Mouse (Mus musculus) CH12.LX (cell line): ENCODE data around the gene Hnrnpa0. TPM values are rescaled to one million over a fixed set of nuclear protein-coding genes. Genes with fewer than 3 reads are reported as not detected.

Experiments used
- DNase-seq: peaks from one replicate; pipeline ENCODE4 v3.0.0-alpha.2; 2013; ENCODE audit errors: extremely low read depth
- H3K27ac ChIP-seq: 2 replicates; pipeline ENCODE4 v1.5.1; 2012; ENCODE audit warnings: low read depth, mild to moderate bottlenecking, control low read depth, moderate library complexity; ENCODE audit not compliant: insufficient read depth
- H3K27me3 ChIP-seq: replicated peaks from 2 replicates; pipeline ENCODE3; 2012; ENCODE audit warnings: inconsistent platforms
- H3K36me3 ChIP-seq, 2 experiments: replicated peaks in 1 of 2; 2 replicates each; pipeline versions ENCODE3 to v1.6.1; 2012; ENCODE audit warnings: inconsistent platforms in 1 of 2, low read length in 1 of 2, mild to moderate bottlenecking in 1 of 2, mixed read lengths in 1 of 2, moderate library complexity in 1 of 2; ENCODE audit not compliant: control insufficient read depth in 1 of 2, insufficient read depth in 1 of 2
- H3K4me1 ChIP-seq, 2 experiments: 2 replicates each; pipeline ENCODE4 v1.6.1; 2012; ENCODE audit warnings: inconsistent platforms in 1 of 2, moderate library complexity in 1 of 2; ENCODE audit not compliant: insufficient read depth in 2 of 2, control insufficient read depth in 1 of 2
- H3K4me2 ChIP-seq: 2 replicates; pipeline ENCODE4 v1.6.1; 2012; ENCODE audit warnings: low read depth, mild to moderate bottlenecking, control low read depth; ENCODE audit not compliant: poor library complexity, insufficient read depth, severe bottlenecking
- H3K4me3 ChIP-seq, 3 experiments: fragments of 150-350 bp in 1 of 3; sonication (generic) in 1 of 3; replicated peaks in 1 of 3; 2 replicates each; pipeline versions ENCODE3 to v1.5.1; 2011 to 2012; ENCODE audit warnings: low read depth in 2 of 3, low read length in 2 of 3, mild to moderate bottlenecking in 2 of 3, moderate library complexity in 2 of 3, control low read depth in 1 of 3, improper control_type of control experiment in 1 of 3, inconsistent platforms in 1 of 3, mixed read lengths in 1 of 3; ENCODE audit not compliant: poor library complexity in 1 of 3
- H3K79me2 ChIP-seq: replicated peaks from 2 replicates; pipeline ENCODE4 v1.6.1; 2012; ENCODE audit warnings: mild to moderate bottlenecking, moderate library complexity; ENCODE audit not compliant: control insufficient read depth, poor library complexity, insufficient read depth, severe bottlenecking; ENCODE audit errors: extremely low read depth
- H3K9ac ChIP-seq: 2 replicates; pipeline ENCODE4 v1.6.1; 2012; ENCODE audit warnings: low read depth, mild to moderate bottlenecking, control low read depth, moderate library complexity; ENCODE audit not compliant: insufficient read depth
- H3K9me3 ChIP-seq: replicated peaks from 2 replicates; pipeline ENCODE3; 2012; ENCODE audit warnings: low read length, inconsistent platforms, mixed read lengths
- BHLHE40 ChIP-seq: IDR thresholded peaks from 2 replicates; pipeline ENCODE4 v1.6.1; 2011; ENCODE audit warnings: mild to moderate bottlenecking, low read depth, low read length, improper control_type of control experiment
- CHD1 ChIP-seq: IDR thresholded peaks from 2 replicates; pipeline ENCODE4 v1.6.1; 2012; ENCODE audit warnings: low read depth, low read length, improper control_type of control experiment, inconsistent platforms
- CHD2 ChIP-seq: IDR thresholded peaks from 2 replicates; pipeline ENCODE4 v1.6.1; 2011; ENCODE audit warnings: low read length, improper control_type of control experiment
- E2F4 ChIP-seq: IDR thresholded peaks from 2 replicates; pipeline ENCODE4 v1.6.1; 2011; ENCODE audit warnings: low read depth, low read length, improper control_type of control experiment; ENCODE audit not compliant: insufficient replicate concordance
- EP300 ChIP-seq: IDR thresholded peaks from 2 replicates; pipeline ENCODE4 v1.6.1; 2011; ENCODE audit warnings: low read length, improper control_type of control experiment
- ETS1 ChIP-seq: conservative IDR thresholded peaks from 2 replicates; pipeline ENCODE4 v1.6.1; 2012; ENCODE audit warnings: low read depth, mild to moderate bottlenecking, inconsistent platforms, low read length, improper control_type of control experiment, moderate library complexity
- GABPA ChIP-seq: IDR thresholded peaks from 2 replicates; pipeline ENCODE4 v1.6.1; 2012; ENCODE audit warnings: low read depth, low read length, improper control_type of control experiment, inconsistent platforms; ENCODE audit not compliant: insufficient replicate concordance
- HCFC1 ChIP-seq: IDR thresholded peaks from 2 replicates; pipeline ENCODE4 v1.6.1; 2012; ENCODE audit warnings: low read depth, mild to moderate bottlenecking, inconsistent platforms, low read length, improper control_type of control experiment
- IRF4 ChIP-seq: IDR thresholded peaks from 2 replicates; pipeline ENCODE4 v1.6.1; 2014; ENCODE audit warnings: low read depth, mild to moderate bottlenecking, inconsistent platforms, low read length, improper control_type of control experiment
- JUN ChIP-seq: IDR thresholded peaks from 2 replicates; pipeline ENCODE4 v1.6.1; 2011; ENCODE audit warnings: low read depth, mild to moderate bottlenecking, low read length, improper control_type of control experiment, moderate library complexity; ENCODE audit not compliant: insufficient read depth
- MAX ChIP-seq: IDR thresholded peaks from 2 replicates; pipeline ENCODE4 v1.6.1; 2011; ENCODE audit warnings: low read length, improper control_type of control experiment
- NELFE ChIP-seq: IDR thresholded peaks from 2 replicates; pipeline ENCODE4 v1.6.1; 2011; ENCODE audit warnings: low read depth, low read length, improper control_type of control experiment
- POLR2A ChIP-seq: IDR thresholded peaks from 2 replicates; pipeline ENCODE4 v1.6.1; 2011; ENCODE audit warnings: low read depth, mild to moderate bottlenecking, improper control_type of control experiment, low read length
- SIN3A ChIP-seq: IDR thresholded peaks from 2 replicates; pipeline ENCODE4 v1.6.1; 2012; ENCODE audit warnings: low read length, improper control_type of control experiment, inconsistent platforms
- SMC3 ChIP-seq: IDR thresholded peaks from 2 replicates; pipeline ENCODE4 v1.6.1; 2011; ENCODE audit warnings: low read depth, low read length, improper control_type of control experiment
- TCF12 ChIP-seq: IDR thresholded peaks from 2 replicates; pipeline ENCODE4 v1.6.1; 2014; ENCODE audit warnings: low read depth, mild to moderate bottlenecking, inconsistent platforms, low read length, improper control_type of control experiment
- USF1 ChIP-seq: IDR thresholded peaks from 2 replicates; pipeline ENCODE4 v1.6.1; 2014; ENCODE audit warnings: low read depth, mild to moderate bottlenecking, inconsistent platforms, low read length, improper control_type of control experiment
- ZC3H11A ChIP-seq: IDR thresholded peaks from 2 replicates; pipeline ENCODE4 v1.6.1; 2012; ENCODE audit warnings: low read depth, mild to moderate bottlenecking, inconsistent platforms, low read length, improper control_type of control experiment
- ZNF384 ChIP-seq: IDR thresholded peaks from 2 replicates; pipeline ENCODE4 v1.6.1; 2012; ENCODE audit warnings: low read depth, low read length, improper control_type of control experiment, inconsistent platforms
- dilution Hi-C: fragments of 300-500 bp; cut with MboI; formaldehyde crosslinking; loops from 2 replicates; pipeline ENCODE4 v1.14.3; 2020; ENCODE audit warnings: low sequenced_read_pairs; ENCODE audit not compliant: extremely low pct_unique_long_range_greater_than_20kb, extremely low pct_ligation_motif_present
- in situ Hi-C: fragments of 300-500 bp; cut with MboI; formaldehyde crosslinking; loops from 3 replicates; pipeline ENCODE4 v1.14.3; 2019; ENCODE audit warnings: low sequenced_read_pairs, low pct_ligation_motif_present, low pct_unique_long_range_greater_than_20kb, mixed read lengths
- polyA plus RNA-seq: library from polyadenylated mRNA; unstranded; fragments of >175 nt; gene quantifications from 2 replicates; pipeline ENCODE4 v1.2.1, GENCODE M21; 2012; ENCODE audit warnings: low read depth; ENCODE audit not compliant: insufficient read length
- total RNA-seq, 2 experiments: library from RNA; depleted of rRNA; stranded (reverse); fragments of 300-350 nt in 1 of 2; fragments of >200 nt in 1 of 2; gene quantifications; 2 replicates each; pipeline ENCODE4 v1.2.3; 2012 to 2014

Hnrnpa0 gene
- total and polyA plus RNA-seq, 3 experiments: 104 to 139 (median 126) TPM

DNA sequence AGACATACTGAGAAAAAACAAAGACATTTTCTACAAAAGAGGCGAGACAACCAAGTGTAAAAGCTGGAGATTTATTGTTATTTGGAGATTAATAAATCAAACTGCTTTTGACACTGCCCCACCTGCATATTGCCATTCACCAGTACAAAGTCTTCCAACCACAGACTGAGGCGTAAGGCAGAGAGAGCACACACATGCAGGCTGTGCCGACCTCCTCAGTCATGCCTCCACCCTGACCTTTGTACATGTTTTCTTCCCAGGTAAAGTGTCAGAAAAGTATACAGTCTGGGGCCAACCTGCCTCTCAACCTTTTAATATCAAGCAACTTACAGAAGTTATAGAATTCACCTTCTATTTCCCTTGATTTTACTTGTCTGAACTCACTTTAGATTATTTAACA, 47.7 kb upstream of the Hnrnpa0 start:
- dilution Hi-C loops: no loop called here
- H3K4me3 ChIP-seq: no peak overlapping the region
- H3K27me3 ChIP-seq: no peaks in the 10 kb centered on the region
- H3K4me1 ChIP-seq: no peaks in the 10 kb centered on the region
- H3K36me3 ChIP-seq: peaks cover 50 to 89% of the 10 kb centered on the region in 2 experiments
- no peak overlapping the region for H3K4me2 ChIP-seq
- H3K9me3 ChIP-seq: no peaks in the 10 kb centered on the region
- TF ChIP-seq SMC3 (no peak), CHD2 (no peak), HCFC1 (no peak), GABPA (no peak), IRF4 (no peak), NELFE (no peak), EP300 (no peak), SIN3A (no peak), E2F4 (no peak), JUN (no peak), BHLHE40 (no peak), POLR2A (no peak), ZNF384 (no peak), TCF12 (no peak)
- TF ChIP-seq, all 38 proteins: peak for 0
- Histone ChIP-seq H3K9ac (no peak overlapping the region), H3K27ac (no peak overlapping the region), H3K79me2 (no peaks in the 10 kb centered on the region)
- no peak for DNase-seq
- in situ Hi-C loops: no loop called here

DNA sequence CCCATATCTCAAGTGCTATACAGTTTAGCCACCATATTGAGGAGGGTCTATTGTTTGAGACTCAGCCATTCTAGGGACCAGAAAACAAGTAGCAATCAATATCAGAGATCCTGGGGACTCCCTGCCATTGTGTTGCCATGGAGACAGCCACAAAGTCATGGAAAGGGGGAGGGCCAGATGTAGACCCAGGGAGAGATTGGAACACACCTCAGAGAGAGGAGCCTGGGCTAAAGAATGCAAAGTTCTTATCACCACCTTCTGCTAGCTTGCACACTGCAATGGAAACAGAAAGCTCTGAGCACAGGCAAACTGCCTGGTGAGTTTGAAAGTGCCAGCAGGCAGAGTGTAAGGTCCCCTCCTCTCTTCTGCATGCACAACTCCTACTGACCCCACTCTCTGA, 39.8 kb upstream of the Hnrnpa0 start:
- DNase-seq: no peak
- H3K36me3 ChIP-seq: peaks cover 20 to 71% of the 10 kb centered on the region in 2 experiments
- dilution Hi-C loops: no loop called here

More for the DNA sequence above, 39.8 kb upstream of the Hnrnpa0 start:
- Histone ChIP-seq H3K4me3 (no peak overlapping the region), H3K4me2 (no peak overlapping the region), H3K79me2 (no peaks in the 10 kb centered on the region), H3K4me1 (no peaks in the 10 kb centered on the region), H3K27ac (no peak overlapping the region), H3K9me3 (peaks cover 3% of the 10 kb centered on the region), H3K27me3 (no peaks in the 10 kb centered on the region), H3K9ac (no peak overlapping the region)
- in situ Hi-C loops: no loop called here
- TF ChIP-seq ETS1 (no peak), CHD1 (no peak), JUN (no peak), ZC3H11A (no peak), TCF12 (no peak), BHLHE40 (no peak), SMC3 (no peak), USF1 (no peak), MAX (no peak)
